Mouse (Mus musculus) myocyte (in vitro differentiated cells): ENCODE measurements at regions not wholly inside any gene's neighbourhood (a gene's known extent, or its start where the extent isn't known, plus 50 kb on each side); places are given as distances from the start of the nearest gene placed in this dataset.

Source experiments
- E2F4 ChIP-seq: IDR thresholded peaks from one replicate; pipeline ENCODE4 v1.6.1; 2011; ENCODE audit warnings: mild to moderate bottlenecking, control low read depth, moderate library complexity; ENCODE audit not compliant: insufficient read depth
- MAX ChIP-seq: IDR thresholded peaks from one replicate; pipeline ENCODE4 v1.6.1; 2011; ENCODE audit warnings: low read depth, mild to moderate bottlenecking, control low read depth
- MYOD1 ChIP-seq, 3 experiments: IDR thresholded peaks; one replicate each; pipeline ENCODE4 v1.6.1; 2011; ENCODE audit warnings: control low read depth in 2 of 3, low read depth in 2 of 3, mild to moderate bottlenecking in 2 of 3, moderate library complexity in 1 of 3; ENCODE audit not compliant: insufficient read length in 2 of 3, control insufficient read depth in 1 of 3
- POLR2A ChIP-seq: IDR thresholded peaks from one replicate; pipeline ENCODE4 v1.6.1; 2011; ENCODE audit warnings: low read depth, mild to moderate bottlenecking, control low read depth, moderate library complexity; ENCODE audit not compliant: insufficient read length
- REST ChIP-seq: IDR thresholded peaks from one replicate; pipeline ENCODE4 v1.6.1; 2011; ENCODE audit warnings: mild to moderate bottlenecking, control low read depth, moderate library complexity; ENCODE audit not compliant: insufficient read depth, insufficient read length
- SRF ChIP-seq: IDR thresholded peaks from one replicate; pipeline ENCODE4 v1.6.1; 2011; ENCODE audit warnings: low read depth; ENCODE audit not compliant: control insufficient read depth, insufficient read length
- TCF12 ChIP-seq: IDR thresholded peaks from one replicate; pipeline ENCODE4 v1.6.1; 2011; ENCODE audit warnings: mild to moderate bottlenecking, control low read depth; ENCODE audit not compliant: poor library complexity, insufficient read depth, severe bottlenecking

- no peak for TF ChIP-seq POLR2A
- no peak for TF ChIP-seq TCF12
- TF ChIP-seq REST, result no peak
- TF ChIP-seq MAX, result no peak
- TF ChIP-seq E2F4, result no peak
- TF ChIP-seq MYOD1 (IDR thresholded peaks at IDR 0.05; ENCODE audit: control insufficient read depth in 1 of 3, insufficient read length in 2 of 3, low read depth in 2 of 3), result no peak
- TF ChIP-seq SRF, result no peak
Measured at GRCm38 (mm10) chr13:90563183-90563840, 341.8 kb downstream of the Atp6ap1l start.
